Mouse (Mus musculus): ENCODE results near the gene Mrps14.

DNA sequence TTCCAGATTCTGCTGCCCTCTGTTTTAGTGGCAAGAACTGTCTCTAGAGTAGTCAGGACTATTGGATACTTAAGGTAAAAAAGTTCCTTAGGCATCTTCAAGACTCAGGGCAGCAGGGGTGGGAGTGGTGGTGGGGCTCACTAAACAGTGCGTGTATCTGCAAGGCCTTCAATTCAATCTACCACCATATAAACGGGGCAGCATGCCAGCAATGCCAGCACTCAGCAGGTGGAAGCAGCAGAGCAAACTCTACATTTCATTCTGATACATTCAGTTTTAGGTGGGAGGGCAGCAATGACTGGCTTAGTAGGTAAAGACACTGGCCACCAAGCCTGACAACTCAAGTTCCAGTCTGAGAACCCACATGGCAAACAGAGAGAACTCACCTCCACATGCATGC is 45.1 kb downstream of the Mrps14 start:
- no peak for TF ChIP-seq EP300 (IDR thresholded peaks at IDR 0.05; ENCODE audit: low read depth in 1 of 2, low read length in 2 of 2)
- no peak for TF ChIP-seq TCF12 (IDR thresholded peaks at IDR 0.05; ENCODE audit: low read depth, low read length)
- TF ChIP-seq CTCF (IDR thresholded peaks at IDR 0.05 in 2 of 3, conservative IDR thresholded peaks at IDR 0.05 in 1 of 3; ENCODE audit: control insufficient read depth in 1 of 3, insufficient read depth in 1 of 3, low read depth in 2 of 3, low read length in 3 of 3, poor library complexity in 1 of 3, severe bottlenecking in 1 of 3) = no peak
- no peak for TF ChIP-seq POLR2A (IDR thresholded peaks at IDR 0.05; ENCODE audit: control insufficient read depth in 1 of 2, insufficient read depth in 1 of 2, low read depth in 1 of 2, low read length in 2 of 2, poor library complexity in 1 of 2)
- TF ChIP-seq NELFE (IDR thresholded peaks at IDR 0.05; ENCODE audit: low read depth, low read length) = no peak
- TF ChIP-seq USF2 (IDR thresholded peaks at IDR 0.05; ENCODE audit: borderline replicate concordance in 1 of 2, insufficient read depth in 1 of 2, low read depth in 1 of 2, low read length in 2 of 2) = no peak
- TF ChIP-seq MEF2A (IDR thresholded peaks at IDR 0.05; ENCODE audit: extremely low read depth, insufficient replicate concordance, low read depth, low read length, poor library complexity, severe bottlenecking) = no peak
- TF ChIP-seq TBP (IDR thresholded peaks at IDR 0.05; ENCODE audit: low read depth, low read length) = no peak
- TF ChIP-seq RCOR1 (IDR thresholded peaks at IDR 0.05; ENCODE audit: low read depth, low read length) = no peak
- TF ChIP-seq CHD1 (IDR thresholded peaks at IDR 0.05; ENCODE audit: low read depth, low read length) = no peak
- no peak for TF ChIP-seq ZNF384 (IDR thresholded peaks at IDR 0.05; ENCODE audit: low read depth, low read length)
- TF ChIP-seq UBTF (IDR thresholded peaks at IDR 0.05; ENCODE audit: borderline replicate concordance, insufficient read depth, low read depth, low read length) = no peak
